8 mouse cellular contexts compared by ENCODE assay signal in genomic region chr5:34659686-34660590, GRCm38 (mm10). TPM values are rescaled to one million over a fixed set of nuclear protein-coding genes. Genes with fewer than 3 reads are reported as not detected.
DNase-seq lines count a peak whose midpoint lies in the region; ATAC-seq and TF ChIP-seq lines count a peak whose summit lies in the region.

TSS of gene Nop14 (minus strand) at chr5:34660148.
TSS of gene Grk4 (plus strand) at chr5:34660379.

- peak; percentile 86 for DNase-seq in G1E (ENCODE audit: low spot score)
- peak; percentile 99 for DNase-seq in cerebellum, adult 18-20 months
- DNase-seq in heart, postnatal 36 days, result peak; percentile 98 to 99
- peak; percentile 99 to 100 for DNase-seq in layer of hippocampus, adult 2 months (ENCODE audit: low spot score in 2 of 2)
- peak; percentile 100 for DNase-seq in lung, embryonic 14.5 days
- DNase-seq in thymus, adult 2 months, result peak; percentile 99

- peak; percentile 60 for TF ChIP-seq POLR2A in olfactory bulb, adult 2 months (IDR thresholded peaks at IDR 0.05; ENCODE audit: insufficient read depth, low read depth, low read length)
- TF ChIP-seq POLR2A in thymus, adult 2 months (IDR thresholded peaks at IDR 0.05; ENCODE audit: control insufficient read depth, extremely low read depth, insufficient read depth, low read length, poor library complexity), result peak; percentile 47

- WGBS in forebrain, embryonic 16.5 days, result under 1% methylated on average over 60 of the region's 60 CpGs
- under 1% methylated on average over 60 of the region's 60 CpGs for WGBS in lung, embryonic 14.5 days
- under 1% methylated on average over 60 of the region's 60 CpGs for WGBS in olfactory bulb, adult 2 months
- under 1% methylated on average over 60 of the region's 60 CpGs for WGBS in thymus, adult 2 months

- H3K4me1 ChIP-seq in G1E (ENCODE audit: insufficient read depth, low read depth, low read length), result peaks cover 27% of the 10 kb centered on the region
- peaks cover 14% of the 10 kb centered on the region for H3K4me1 ChIP-seq in forebrain, embryonic 16.5 days (replicated peaks; ENCODE audit: control insufficient read depth, insufficient read depth, low read length)
- 0 out of 2 replicates have a peak, but pooled peaks cover 6% of the 10 kb centered on the region for H3K4me1 ChIP-seq in lung, embryonic 14.5 days (ENCODE audit: insufficient read depth)
- H3K4me1 ChIP-seq in olfactory bulb, adult 2 months (ENCODE audit: control insufficient read depth, insufficient read depth, low read length), result no peaks in the 10 kb centered on the region
- peaks cover 5% of the 10 kb centered on the region for H3K4me1 ChIP-seq in thymus, adult 2 months (replicated peaks; ENCODE audit: control insufficient read depth, insufficient read depth, low read length)

- no peaks in the 10 kb centered on the region for H3K9me3 ChIP-seq in G1E (replicated peaks)
- no peaks in the 10 kb centered on the region for H3K9me3 ChIP-seq in forebrain, embryonic 16.5 days (ENCODE audit: control insufficient read depth, low read length)
- H3K9me3 ChIP-seq in lung, embryonic 14.5 days (ENCODE audit: low read depth, low read length), result no peaks in the 10 kb centered on the region

- intact Hi-C loops in heart, postnatal 36 days (cut with DNase I), result loop anchor here (2.0 to 10.0 kb wide), 5 partner anchors 23 to 725 kb away; partner anchors contain the start of genes Hgfac, Htt, Mfsd10 and Mxd4

- H3K9ac ChIP-seq in forebrain, embryonic 16.5 days (replicated peaks; ENCODE audit: low read depth, low read length), result peak within 1 kb of the TSS; percentile 73
- peak within 1 kb of the TSS; percentile 69 for H3K9ac ChIP-seq in lung, embryonic 14.5 days

- peak within 1 kb of the TSS; percentile 79 for H3K4me2 ChIP-seq in forebrain, embryonic 16.5 days (ENCODE audit: low read length)
- H3K4me2 ChIP-seq in lung, embryonic 14.5 days, result peak within 1 kb of the TSS; percentile 78

- TF ChIP-seq CTCF in G1E (IDR thresholded peaks at IDR 0.05; ENCODE audit: low read depth, low read length), result peak; percentile 45; the same call in 1 of the 2 replicates
- peak; percentile 98 for TF ChIP-seq CTCF in layer of hippocampus, adult 2 months (conservative IDR thresholded peaks at IDR 0.05)
- peak; percentile 87 for TF ChIP-seq CTCF in lung, embryonic 14.5 days (IDR thresholded peaks at IDR 0.05; ENCODE audit: low read depth)
- peak; percentile 69 for TF ChIP-seq CTCF in olfactory bulb, adult 2 months (IDR thresholded peaks at IDR 0.05; ENCODE audit: insufficient read depth, low read depth, low read length)
- TF ChIP-seq CTCF in thymus, adult 2 months (IDR thresholded peaks at IDR 0.05; ENCODE audit: borderline replicate concordance, control insufficient read depth, extremely low read depth, insufficient read depth, low read length, poor library complexity), result peak; percentile 91

- peak within 1 kb of the TSS; percentile 81 for H3K4me3 ChIP-seq in G1E (ENCODE audit: low read depth, low read length)
- H3K4me3 ChIP-seq in forebrain, embryonic 16.5 days (replicated peaks; ENCODE audit: low read length), result peak within 1 kb of the TSS; percentile 76
- H3K4me3 ChIP-seq in layer of hippocampus, adult 2 months, result peak within 1 kb of the TSS; percentile 85
- peak within 1 kb of the TSS; percentile 72 for H3K4me3 ChIP-seq in lung, embryonic 14.5 days (ENCODE audit: low read depth, low read length)
- H3K4me3 ChIP-seq in olfactory bulb, adult 2 months (ENCODE audit: insufficient read depth, low read depth, low read length), result peak within 1 kb of the TSS; percentile 76
- peak within 1 kb of the TSS; percentile 71 for H3K4me3 ChIP-seq in thymus, adult 2 months (ENCODE audit: control insufficient read depth, insufficient read depth, low read length)

- peak within 1 kb of the TSS; percentile 84 for H3K27ac ChIP-seq in forebrain, embryonic 16.5 days (ENCODE audit: low read length)
- H3K27ac ChIP-seq in layer of hippocampus, adult 2 months, result peak within 1 kb of the TSS; percentile 91
- peak within 1 kb of the TSS; percentile 91 for H3K27ac ChIP-seq in lung, embryonic 14.5 days (ENCODE audit: low read depth)
- peak within 1 kb of the TSS; percentile 70 for H3K27ac ChIP-seq in olfactory bulb, adult 2 months (ENCODE audit: insufficient read depth, low read depth, low read length)
- H3K27ac ChIP-seq in thymus, adult 2 months (ENCODE audit: control insufficient read depth, insufficient read depth, low read length), result peak within 1 kb of the TSS; percentile 38

- ATAC-seq in G1E (ENCODE audit: extremely low read depth, insufficient number of reproducible peaks, low FRiP score, poor library complexity, severe bottlenecking), result peak; percentile 99
- peak; percentile 100 for ATAC-seq in forebrain, embryonic 16.5 days
- ATAC-seq in lung, embryonic 14.5 days (ENCODE audit: insufficient read depth), result peak; percentile 100

- no peaks in the 10 kb centered on the region for H3K27me3 ChIP-seq in G1E (ENCODE audit: insufficient read depth, low read length)
- H3K27me3 ChIP-seq in forebrain, embryonic 16.5 days (replicated peaks; ENCODE audit: control insufficient read depth, insufficient read depth, low read length), result no peaks in the 10 kb centered on the region
- H3K27me3 ChIP-seq in lung, embryonic 14.5 days (ENCODE audit: insufficient read depth, low read length), result no peaks in the 10 kb centered on the region
- no peaks in the 10 kb centered on the region for H3K27me3 ChIP-seq in thymus, adult 2 months (ENCODE audit: control insufficient read depth, insufficient read depth, low read length)

- peaks cover 30% of the 10 kb centered on the region for H3K36me3 ChIP-seq in G1E (replicated peaks)
- peaks cover 16% of the 10 kb centered on the region for H3K36me3 ChIP-seq in forebrain, embryonic 16.5 days (ENCODE audit: control insufficient read depth, insufficient read depth)
- H3K36me3 ChIP-seq in lung, embryonic 14.5 days (ENCODE audit: insufficient read depth), result peaks cover 25% of the 10 kb centered on the region
- H3K36me3 ChIP-seq in thymus, adult 2 months (ENCODE audit: control insufficient read depth, insufficient read depth, low read length), result peaks cover 10% of the 10 kb centered on the region

RNA-seq across cellular contexts. Expression of gene Nop14, which starts in this region (rescaled TPM):
- total RNA-seq in G1E (2014; fragmentation: Nextera tagmentation) (56.8 and 82.3 TPM in 2 replicates), G1E (2017) (39.7 and 48.1 TPM in 2 replicates)
- polyA plus RNA-seq in G1E (2012), result 34.6 and 39.5 TPM in 2 replicates
- polyA plus RNA-seq in forebrain, embryonic 16.5 days (2015; fragmentation: Nextera tagmentation; extraction: Ambion mirVana), result 23.7 and 26.4 TPM in 2 replicates
- total RNA-seq in heart, postnatal 36 days (2021), result 10 to 100 TPM; 14.1 to 14.3 TPM
- total RNA-seq in layer of hippocampus, adult 2 months (2021), result 10 to 100 TPM; 16.0 to 16.9 TPM
- polyA plus RNA-seq in lung, embryonic 14.5 days (2014; fragmentation: Nextera tagmentation; extraction: Ambion mirVana), result 23.9 and 24.0 TPM in 2 replicates
- not detected in 2 replicates for polyA plus RNA-seq in olfactory bulb, adult 2 months (2012; ENCODE audit: insufficient read depth, insufficient read length, low replicate concordance, missing spikeins)
- polyA plus RNA-seq in thymus, adult 2 months (2012; rRNA removed), result 18.4 and 19.5 TPM in 2 replicates

RNA-seq across cellular contexts. Expression of gene Grk4, which starts in this region (rescaled TPM):
- 1.2 and 5.9 TPM in 2 replicates for total RNA-seq in G1E (2014; fragmentation: Nextera tagmentation)
- total RNA-seq in G1E (2017), result 0.16 and 2.5 TPM in 2 replicates
- 0.17 and 0.34 TPM in 2 replicates for polyA plus RNA-seq in G1E (2012)
- 1.4 and 2.4 TPM in 2 replicates for polyA plus RNA-seq in forebrain, embryonic 16.5 days (2015; fragmentation: Nextera tagmentation; extraction: Ambion mirVana)
- under 1 TPM; 0.73 to 0.78 TPM for total RNA-seq in heart, postnatal 36 days (2021)
- total RNA-seq in layer of hippocampus, adult 2 months (2021), result 1 to 10 TPM; 4.5 to 6.3 TPM
- 1.7 and 2.8 TPM in 2 replicates for polyA plus RNA-seq in lung, embryonic 14.5 days (2014; fragmentation: Nextera tagmentation; extraction: Ambion mirVana)
- polyA plus RNA-seq in olfactory bulb, adult 2 months (2012; ENCODE audit: insufficient read depth, insufficient read length, low replicate concordance, missing spikeins), result not detected in 2 replicates
- polyA plus RNA-seq in thymus, adult 2 months (2012; rRNA removed), result 3.6 and 4.2 TPM in 2 replicates

Comparison
In these comparisons a context has a peak if more than half of its experiments do, and no peak if none do; other contexts are left out.
1. Peak in every context shown above with its lines: DNase-seq, ATAC-seq, H3K4me3 ChIP-seq and H3K27ac ChIP-seq.
2. RNA of gene Nop14 (polyA plus RNA-seq): 34.6 to 39.5 TPM in G1E, 23.7 to 26.4 TPM in forebrain, embryonic 16.5 days, 23.9 to 24.0 TPM in lung, embryonic 14.5 days and 18.4 to 19.5 TPM in thymus, adult 2 months; not detected in olfactory bulb, adult 2 months; every median in the first group is over 10 times any median in the second.
3. CTCF ChIP-seq: peak in every context shown above with its lines; median percentile 98 in layer of hippocampus, adult 2 months; 91 in thymus, adult 2 months; 87 in lung, embryonic 14.5 days; 69 in olfactory bulb, adult 2 months; 45 in G1E.
4. H3K27ac ChIP-seq: peak in every context shown above with its lines; median percentile 91 in layer of hippocampus, adult 2 months; 91 in lung, embryonic 14.5 days; 84 in forebrain, embryonic 16.5 days; 70 in olfactory bulb, adult 2 months; 38 in thymus, adult 2 months.